Mouse (Mus musculus) intestine, embryonic 14.5 days (tissue): ENCODE data around the gene Glod4. TPM values are rescaled to one million over a fixed set of nuclear protein-coding genes. Genes with fewer than 3 reads are reported as not detected.
A peak's percentile ranks its signal among the peaks of the same experiment; 100 is the strongest.

Experiments
- ATAC-seq: fragments of 200-750 bp; cut with Nextera tagmentation; replicated peaks from 2 replicates; pipeline ENCODE4 v1.8.0; 2017; ENCODE audit warnings: low read depth, moderate number of reproducible peaks, moderate TSS enrichment, moderate library complexity; ENCODE audit not compliant: low FRiP score, low TSS enrichment
- DNase-seq: peaks from one replicate; pipeline ENCODE4 v3.0.0-alpha.2; 2018; ENCODE audit warnings: low spot score
- H3K27ac ChIP-seq: fragments of 300-500 bp; sonication (generic); 2 replicates; pipeline ENCODE4 v1.5.1; 2014; ENCODE audit warnings: low read depth, mild to moderate bottlenecking, control low read depth
- H3K27me3 ChIP-seq: fragments of 300-500 bp; sonication (generic); replicated peaks from 2 replicates; pipeline ENCODE4 v1.6.1; 2014; ENCODE audit warnings: low read length, control low read depth; ENCODE audit not compliant: control insufficient read depth, insufficient read depth
- H3K36me3 ChIP-seq: fragments of 300-500 bp; sonication (generic); 2 replicates; pipeline ENCODE4 v1.6.1; 2014; ENCODE audit warnings: low read length, control low read depth; ENCODE audit not compliant: control insufficient read depth, insufficient read depth
- H3K4me1 ChIP-seq: fragments of 300-500 bp; sonication (generic); replicated peaks from 2 replicates; pipeline ENCODE4 v1.6.1; 2014; ENCODE audit warnings: low read length, control low read depth, mixed read lengths; ENCODE audit not compliant: control insufficient read depth, insufficient read depth
- H3K4me2 ChIP-seq: fragments of 300-500 bp; sonication (generic); 2 replicates; pipeline ENCODE4 v1.6.1; 2014; ENCODE audit warnings: low read length
- H3K4me3 ChIP-seq: fragments of 300-500 bp; sonication (generic); 2 replicates; pipeline ENCODE4 v1.5.1; 2014; ENCODE audit warnings: low read depth, low read length, control low read depth, mixed read lengths
- H3K9ac ChIP-seq: fragments of 300-500 bp; sonication (generic); 2 replicates; pipeline ENCODE4 v1.6.1; 2014; ENCODE audit warnings: mild to moderate bottlenecking, low read length
- H3K9me3 ChIP-seq: fragments of 300-500 bp; sonication (generic); 2 replicates; pipeline ENCODE4 v1.6.1; 2016; ENCODE audit warnings: low read length, control low read depth; ENCODE audit not compliant: control insufficient read depth
- WGBS: fragments of 180-500 bp; shearing (Covaris S2); extraction: QIAGEN DNeasy Blood & Tissue Kit; methylation state at CpG from one replicate; pipeline ENCODE4 v1.1.7; 2014; 5-methylcytosine and 5-hydroxymethylcytosine counted together
- polyA plus RNA-seq: library from polyadenylated mRNA; unstranded; fragments of >200 nt; fragmentation: Nextera tagmentation; extraction: Ambion mirVana; gene quantifications from 2 replicates; pipeline ENCODE4 v1.2.1, GENCODE M21; 2014

Gene Glod4
- polyA plus RNA-seq, 1 experiment from 2014 or later = 147 TPM

GRCm38 (mm10) chr11:76253145-76253917 lies 9.8 kb upstream of the Glod4 start:
- DNase-seq = peak; percentile 97
- peak; percentile 78; the same call in 1 of the 2 replicates for ATAC-seq
- WGBS = 52% methylated on average over 5 of the region's 5 CpGs
- no peaks in the 10 kb centered on the region for H3K9me3 ChIP-seq
- no peak overlapping the region for H3K4me2 ChIP-seq
- no peaks in the 10 kb centered on the region for H3K4me1 ChIP-seq
- H3K9ac ChIP-seq = no peak overlapping the region
- no peaks in the 10 kb centered on the region for H3K27me3 ChIP-seq
- peak overlapping the region; percentile 36; the same call in 1 of the 2 replicates for H3K27ac ChIP-seq
- peaks cover 35% of the 10 kb centered on the region for H3K36me3 ChIP-seq
- H3K4me3 ChIP-seq = no peak overlapping the region

DNA sequence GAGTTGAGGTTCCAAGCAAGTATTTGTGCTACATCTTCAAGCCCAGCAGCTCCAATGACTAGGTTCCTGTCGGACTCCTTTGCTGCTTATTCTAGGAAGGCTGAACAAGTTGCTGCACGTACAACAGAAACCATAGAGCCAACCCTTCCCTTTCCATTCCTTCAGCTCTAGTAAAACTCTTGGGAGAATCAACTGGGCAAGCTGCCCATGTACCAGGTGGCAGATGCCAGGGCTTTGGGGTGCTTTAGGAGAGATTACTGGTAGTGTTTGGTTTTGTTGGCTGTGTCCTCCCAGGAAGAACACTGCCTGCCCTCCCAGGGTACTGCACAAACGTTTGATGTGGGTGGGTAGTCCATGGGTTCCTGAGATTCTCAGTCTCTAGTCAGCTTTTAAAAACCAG lies 8.5 kb upstream of the Glod4 start:
- H3K9me3 ChIP-seq = no peaks in the 10 kb centered on the region
- H3K27me3 ChIP-seq = no peaks in the 10 kb centered on the region
- H3K4me1 ChIP-seq = no peaks in the 10 kb centered on the region
- peaks cover 32% of the 10 kb centered on the region for H3K36me3 ChIP-seq
- no peak for ATAC-seq
- H3K27ac ChIP-seq = no peak overlapping the region
- WGBS = 56% methylated on average over 3 of the region's 3 CpGs
- DNase-seq = no peak
- H3K9ac ChIP-seq = no peak overlapping the region
- H3K4me3 ChIP-seq = no peak overlapping the region
- no peak overlapping the region for H3K4me2 ChIP-seq

DNA sequence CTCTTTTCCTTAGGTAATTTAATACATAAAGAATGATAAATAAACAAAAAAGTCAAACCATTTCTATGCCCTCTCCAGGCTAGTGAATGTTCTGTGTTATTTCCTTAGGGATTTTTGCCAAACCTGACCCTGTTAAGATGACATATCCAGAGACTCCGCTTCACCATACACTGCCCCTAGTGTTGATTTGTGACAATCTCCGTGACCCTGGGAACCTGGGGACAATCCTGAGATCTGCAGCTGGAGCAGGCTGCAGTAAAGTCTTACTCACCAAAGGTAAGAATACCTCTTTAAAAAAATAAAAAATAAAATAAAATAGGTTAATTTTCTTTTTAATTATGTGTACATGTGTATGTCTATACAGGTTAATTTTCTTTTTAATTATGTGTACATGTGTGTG lies 3.7 kb upstream of the Glod4 start:
- Histone ChIP-seq H3K4me3 (no peak overlapping the region), H3K27me3 (no peaks in the 10 kb centered on the region), H3K4me1 (peaks cover 13% of the 10 kb centered on the region; the same call in 1 of the 2 replicates), H3K9ac (no peak overlapping the region), H3K4me2 (no peak overlapping the region), H3K36me3 (peaks cover 31% of the 10 kb centered on the region), H3K9me3 (no peaks in the 10 kb centered on the region), H3K27ac (no peak overlapping the region)
- 44% methylated on average over 2 of the region's 2 CpGs for WGBS
- DNase-seq = no peak
- no peak for ATAC-seq

- DNase-seq (no peak), ATAC-seq (no peak)
- peaks cover 14% of the 10 kb centered on the region; the same call in 1 of the 2 replicates for H3K4me1 ChIP-seq
- no peak overlapping the region for H3K4me2 ChIP-seq
- H3K9me3 ChIP-seq = no peaks in the 10 kb centered on the region
- no peak overlapping the region for H3K4me3 ChIP-seq
- no peak overlapping the region for H3K9ac ChIP-seq
- no peaks in the 10 kb centered on the region for H3K27me3 ChIP-seq
- H3K27ac ChIP-seq = no peak overlapping the region
- peaks cover 31% of the 10 kb centered on the region for H3K36me3 ChIP-seq
Observed at GRCm38 (mm10) chr11:76246439-76246838, 2.9 kb upstream of the Glod4 start.

DNA sequence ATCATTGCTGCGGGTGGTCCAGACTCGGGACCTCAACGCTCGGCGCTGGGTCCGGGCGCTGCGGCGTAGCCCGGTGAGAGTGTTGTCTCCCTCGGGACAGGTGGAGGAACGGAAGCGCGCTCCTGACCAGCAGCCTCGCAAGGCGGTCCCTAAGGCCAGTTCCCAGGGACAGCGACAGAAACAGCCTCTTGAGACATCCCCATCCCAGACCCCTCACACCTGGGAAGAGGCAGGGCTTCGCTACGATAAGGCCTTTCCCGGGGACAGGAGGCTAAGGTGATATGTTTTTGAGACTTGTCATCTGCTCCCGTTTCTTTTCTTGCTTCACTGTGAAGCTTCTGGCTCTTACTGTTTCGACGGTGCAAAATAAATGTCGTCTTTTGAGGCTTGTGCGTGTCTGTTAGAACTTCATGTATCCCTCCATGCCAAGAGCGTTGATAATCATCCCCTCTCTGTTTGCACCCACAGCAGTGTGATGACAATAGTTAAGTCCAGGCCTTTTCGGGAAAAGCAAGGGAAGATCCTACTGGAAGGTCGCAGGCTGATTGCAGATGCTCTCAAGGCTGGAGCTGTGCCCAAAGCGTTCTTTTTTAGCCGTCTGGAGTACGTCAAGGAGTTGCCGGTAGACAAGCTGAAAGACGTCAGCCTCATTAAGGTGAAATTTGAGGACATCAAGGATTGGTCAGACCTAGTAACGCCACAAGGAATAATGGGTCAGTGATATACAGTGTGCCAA lies 454 bp upstream of the Glod4 start:
- no peaks in the 10 kb centered on the region for H3K9me3 ChIP-seq
- peak overlapping the region; percentile 99 for H3K4me3 ChIP-seq
- peak overlapping the region; percentile 90 for H3K4me2 ChIP-seq
- DNase-seq (no peak), ATAC-seq (peak; percentile 63; the same call in 1 of the 2 replicates)
- no peaks in the 10 kb centered on the region for H3K27me3 ChIP-seq
- 2% methylated on average over 34 of the region's 34 CpGs for WGBS
- peaks cover 31% of the 10 kb centered on the region for H3K36me3 ChIP-seq
- H3K27ac ChIP-seq = peak overlapping the region; percentile 71; the same call in 1 of the 2 replicates
- H3K4me1 ChIP-seq = peaks cover 14% of the 10 kb centered on the region; the same call in 1 of the 2 replicates
- H3K9ac ChIP-seq = peak overlapping the region; percentile 83

GRCm38 (mm10) chr11:76239750-76240149 lies 3.8 kb downstream of the Glod4 start:
- H3K36me3 ChIP-seq = peaks cover 46% of the 10 kb centered on the region

GRCm38 (mm10) chr11:76236136-76236535 lies 7.4 kb downstream of the Glod4 start:
- Histone ChIP-seq H3K27me3 (no peaks in the 10 kb centered on the region), H3K9me3 (no peaks in the 10 kb centered on the region), H3K4me3 (no peak overlapping the region), H3K4me2 (no peak overlapping the region), H3K9ac (no peak overlapping the region), H3K36me3 (peaks cover 81% of the 10 kb centered on the region), H3K27ac (no peak overlapping the region), H3K4me1 (no peaks in the 10 kb centered on the region)
- WGBS = 93% methylated on average over 3 of the region's 3 CpGs
- ATAC-seq (no peak), DNase-seq (no peak)

More at GRCm38 (mm10) chr11:76239750-76240149, 3.8 kb downstream of the Glod4 start:
- Histone ChIP-seq H3K9me3 (no peaks in the 10 kb centered on the region), H3K4me2 (no peak overlapping the region), H3K4me1 (peaks cover 10% of the 10 kb centered on the region; the same call in 1 of the 2 replicates), H3K9ac (no peak overlapping the region), H3K27me3 (no peaks in the 10 kb centered on the region), H3K4me3 (no peak overlapping the region), H3K27ac (no peak overlapping the region)
- no peak for ATAC-seq
- DNase-seq = no peak
- WGBS = 93% methylated on average over 2 of the region's 2 CpGs

DNA sequence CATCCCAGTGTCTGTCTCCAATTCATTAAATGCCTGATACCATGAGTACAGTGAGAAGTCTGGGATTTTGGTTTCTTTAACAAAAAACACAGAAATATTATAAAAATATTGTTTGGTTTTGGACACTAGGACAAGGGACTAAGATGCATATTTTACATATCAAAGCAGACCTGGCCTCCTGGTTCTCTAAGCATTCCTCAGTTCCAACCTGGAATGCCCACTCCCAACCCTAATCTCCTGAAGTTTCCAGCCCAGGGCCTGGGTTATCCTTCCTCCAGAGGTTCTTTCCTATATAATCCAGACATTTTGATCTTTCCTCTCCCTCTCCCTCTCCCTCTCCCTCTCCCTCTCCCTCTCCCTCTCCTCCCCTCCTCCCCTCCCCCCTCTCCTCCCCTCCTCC lies 18.5 kb downstream of the Glod4 start:
- no peak overlapping the region for H3K27ac ChIP-seq
- H3K27me3 ChIP-seq = no peaks in the 10 kb centered on the region
- no peak overlapping the region for H3K4me2 ChIP-seq
- H3K9ac ChIP-seq = no peak overlapping the region
- DNase-seq (no peak), ATAC-seq (no peak)
- H3K36me3 ChIP-seq = peaks cover 62% of the 10 kb centered on the region
- H3K4me3 ChIP-seq = no peak overlapping the region
- H3K9me3 ChIP-seq = no peaks in the 10 kb centered on the region
- no peaks in the 10 kb centered on the region for H3K4me1 ChIP-seq
